In genomic region chr5:100716762-100717161, GRCm38 (mm10) we compare ENCODE assay signal across 21 mouse cellular contexts.
"Had no signal": no experiment of that assay in that cellular context is flagged by ENCODE, and none has a peak within 500 bp of the region (broad histone marks: within the 10 kb centered on the region; RNA-seq: fewer than 3 reads in every experiment).

No protein-coding gene starts in this region.

- H3K9me3 ChIP-seq: liver, embryonic 13.5 days; liver, embryonic 15.5 days; lung, embryonic 15.5 days; midbrain, embryonic 13.5 days; midbrain, embryonic 15.5 days; neural tube, embryonic 13.5 days; neural tube, embryonic 15.5 days; stomach, embryonic 15.5 days had no signal

- H3K9ac ChIP-seq: liver, embryonic 13.5 days; liver, embryonic 15.5 days; liver, postnatal 0 days; lung, embryonic 15.5 days; midbrain, embryonic 13.5 days; midbrain, embryonic 15.5 days; neural tube, embryonic 13.5 days; neural tube, embryonic 15.5 days; stomach, embryonic 15.5 days had no signal

- DNase-seq: liver, embryonic 13.5 days; liver, postnatal 0 days; lung, adult 2 months; lung, postnatal 14 days; lung, postnatal 36 days; retina, postnatal 1 day; right cerebral cortex, adult 18-20 months; right cerebral cortex, postnatal 25 days; thymus, adult 2 months; thymus, postnatal 25 days; thymus, postnatal 4 days had no signal

- ATAC-seq: liver, postnatal 0 days; lung, postnatal 0 days; midbrain, embryonic 13.5 days; midbrain, embryonic 15.5 days had no signal

- H3K4me3 ChIP-seq: liver, embryonic 13.5 days; liver, embryonic 15.5 days; lung, embryonic 15.5 days; midbrain, embryonic 13.5 days; midbrain, embryonic 15.5 days; neural tube, embryonic 13.5 days; neural tube, embryonic 15.5 days; stomach, embryonic 15.5 days had no signal

- H3K27ac ChIP-seq: liver, embryonic 13.5 days; liver, embryonic 15.5 days; lung, embryonic 15.5 days; midbrain, embryonic 13.5 days; midbrain, embryonic 15.5 days; neural tube, embryonic 13.5 days; neural tube, embryonic 15.5 days; stomach, embryonic 15.5 days; stomach, postnatal 0 days had no signal

- H3K36me3 ChIP-seq: liver, embryonic 13.5 days; liver, embryonic 15.5 days; lung, embryonic 15.5 days; midbrain, embryonic 13.5 days; midbrain, embryonic 15.5 days; neural tube, embryonic 13.5 days; neural tube, embryonic 15.5 days; stomach, embryonic 15.5 days had no signal

- H3K27me3 ChIP-seq: lung, embryonic 15.5 days; stomach, embryonic 15.5 days had no signal

- H3K4me2 ChIP-seq: liver, embryonic 13.5 days; liver, embryonic 15.5 days; lung, embryonic 15.5 days; midbrain, embryonic 11.5 days; midbrain, embryonic 13.5 days; midbrain, embryonic 15.5 days; neural tube, embryonic 13.5 days; neural tube, embryonic 15.5 days; stomach, embryonic 15.5 days had no signal
